In the genomic region with DNA sequence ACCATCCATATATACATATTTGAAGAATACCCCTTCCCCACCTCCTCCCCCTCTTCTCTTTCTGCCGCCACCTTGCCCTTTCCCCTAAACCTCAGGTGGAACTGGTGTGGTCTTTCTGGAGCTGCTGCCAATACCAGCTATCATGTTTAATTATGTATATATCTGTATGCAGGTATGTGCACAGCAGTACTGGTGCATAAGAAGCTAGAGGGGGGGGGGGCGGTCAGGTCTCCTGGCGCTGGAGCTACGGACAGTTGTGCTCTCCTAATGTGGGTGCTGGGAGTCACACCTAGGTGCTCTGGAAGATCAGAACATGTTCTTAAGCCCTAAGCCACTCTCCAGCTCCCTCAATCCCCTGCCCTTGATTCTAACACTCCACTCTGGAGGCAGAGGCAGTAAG, we compare ENCODE assay signal across 15 mouse cellular contexts. TPM values are rescaled to one million over a fixed set of nuclear protein-coding genes. Genes with fewer than 3 reads are reported as not detected.
"Had no signal": no experiment of that assay in that cellular context is flagged by ENCODE, and none has a peak within 500 bp of the region (broad histone marks: within the 10 kb centered on the region; RNA-seq: fewer than 3 reads in every experiment).

No protein-coding gene starts in this region.

- H3K4me2 ChIP-seq: hindbrain, embryonic 14.5 days; limb, embryonic 13.5 days; neural tube, embryonic 12.5 days had no signal

- H3K4me1 ChIP-seq: limb, embryonic 13.5 days; neural tube, embryonic 12.5 days had no signal

- H3K27ac ChIP-seq: hindbrain, embryonic 14.5 days; layer of hippocampus, adult 2 months; limb, embryonic 13.5 days; liver, embryonic 12.5 days; midbrain, embryonic 10.5 days; neural tube, embryonic 12.5 days had no signal

- DNase-seq: kidney, adult 18-20 months; kidney, postnatal 36 days; left cerebral cortex, postnatal 4 days; midbrain, embryonic 14.5 days; right cerebral cortex, postnatal 4 days; thymus, adult 2 months; thymus, postnatal 25 days had no signal

- H3K4me3 ChIP-seq: layer of hippocampus, adult 2 months; limb, embryonic 13.5 days; liver, embryonic 12.5 days; midbrain, embryonic 10.5 days; myocyte; neural tube, embryonic 12.5 days had no signal

- ATAC-seq: liver, embryonic 12.5 days had no signal

- H3K9me3 ChIP-seq: limb, embryonic 13.5 days; liver, embryonic 12.5 days; midbrain, embryonic 10.5 days; neural tube, embryonic 12.5 days had no signal

- H3K9ac ChIP-seq: hindbrain, embryonic 14.5 days; limb, embryonic 13.5 days; liver, embryonic 12.5 days; neural tube, embryonic 12.5 days had no signal

- H3K36me3 ChIP-seq: limb, embryonic 13.5 days; liver, embryonic 12.5 days; midbrain, embryonic 10.5 days; neural tube, embryonic 12.5 days had no signal

RNA-seq across cellular contexts. Expression of a gene that starts 13.6 kb away (rescaled TPM):
- polyA plus RNA-seq: hindbrain, embryonic 14.5 days; liver, embryonic 12.5 days; lung, embryonic 16.5 days; neural tube, embryonic 12.5 days had no signal
